Mouse (Mus musculus) MEL (cell line): Measurements from ENCODE around the gene Podxl2. TPM values are rescaled to one million over a fixed set of nuclear protein-coding genes. Genes with fewer than 3 reads are reported as not detected.

Source experiments
- DNase-seq: peaks from one replicate; pipeline ENCODE4 v3.0.0; 2011; ENCODE audit warnings: low read depth, low spot score
- H3K27ac ChIP-seq: 2 replicates; pipeline ENCODE4 v1.5.1; 2012; ENCODE audit warnings: low read depth, mild to moderate bottlenecking, control low read depth, low read length, moderate library complexity; ENCODE audit not compliant: control insufficient read depth
- H3K27me3 ChIP-seq, 2 experiments: fragments of 150-350 bp in 1 of 2; sonication (generic) in 1 of 2; 2 replicates each; pipeline ENCODE4 v1.6.1; 2012; ENCODE audit warnings: low read length in 2 of 2, mild to moderate bottlenecking in 2 of 2, improper control_type of control experiment in 1 of 2, moderate library complexity in 1 of 2; ENCODE audit not compliant: insufficient read depth in 2 of 2, control insufficient read depth in 1 of 2
- H3K36me3 ChIP-seq, 2 experiments: 2 replicates each; pipeline ENCODE4 v1.6.1; 2012 to 2014; ENCODE audit warnings: low read length in 2 of 2, improper control_type of control experiment in 1 of 2, inconsistent platforms in 1 of 2, mild to moderate bottlenecking in 1 of 2; ENCODE audit not compliant: insufficient read depth in 2 of 2, control insufficient read depth in 1 of 2
- H3K4me1 ChIP-seq, 2 experiments: fragments of 150-350 bp in 1 of 2; sonication (generic) in 1 of 2; 2 replicates each; pipeline ENCODE4 v1.6.1; 2012; ENCODE audit warnings: low read length in 2 of 2, improper control_type of control experiment in 1 of 2, mild to moderate bottlenecking in 1 of 2; ENCODE audit not compliant: insufficient read depth in 2 of 2, control insufficient read depth in 1 of 2
- H3K4me3 ChIP-seq, 2 experiments: fragments of 150-350 bp in 1 of 2; sonication (generic) in 1 of 2; 2 replicates each; pipeline ENCODE4 v1.5.1; 2012; ENCODE audit warnings: low read depth in 2 of 2, low read length in 2 of 2, mild to moderate bottlenecking in 2 of 2, moderate library complexity in 2 of 2, control low read depth in 1 of 2, improper control_type of control experiment in 1 of 2; ENCODE audit not compliant: control insufficient read depth in 1 of 2, insufficient read depth in 1 of 2
- H3K79me2 ChIP-seq: 2 replicates; pipeline ENCODE4 v1.6.1; 2012; ENCODE audit warnings: mild to moderate bottlenecking, low read length, moderate library complexity; ENCODE audit not compliant: control insufficient read depth, poor library complexity, insufficient read depth
- H3K9ac ChIP-seq: 2 replicates; pipeline ENCODE4 v1.6.1; 2012; ENCODE audit warnings: low read depth, mild to moderate bottlenecking, control low read depth, low read length, moderate library complexity; ENCODE audit not compliant: control insufficient read depth, poor library complexity, severe bottlenecking
- H3K9me3 ChIP-seq: fragments of 150-350 bp; sonication (generic); replicated peaks from 2 replicates; pipeline ENCODE4 v1.6.1; 2012; ENCODE audit warnings: mild to moderate bottlenecking, low read length, improper control_type of control experiment, moderate library complexity; ENCODE audit not compliant: insufficient read depth
- BHLHE40 ChIP-seq: IDR thresholded peaks from 2 replicates; pipeline ENCODE4 v1.6.1; 2012; ENCODE audit warnings: low read depth, mild to moderate bottlenecking, inconsistent platforms, low read length, improper control_type of control experiment, borderline replicate concordance
- CHD1 ChIP-seq: IDR thresholded peaks from 2 replicates; pipeline ENCODE4 v1.6.1; 2012; ENCODE audit warnings: low read depth, mild to moderate bottlenecking, inconsistent platforms, low read length, improper control_type of control experiment
- CHD2 ChIP-seq: IDR thresholded peaks from 2 replicates; pipeline ENCODE4 v1.6.1; 2011; ENCODE audit warnings: low read length, improper control_type of control experiment
- CTCF ChIP-seq, 3 experiments: IDR thresholded peaks in 2 of 3; conservative IDR thresholded peaks in 1 of 3; 2 replicates each; pipeline ENCODE4 v1.5.1; 2011 to 2012; ENCODE audit warnings: low read length in 3 of 3, low read depth in 2 of 3, mild to moderate bottlenecking in 2 of 3, improper control_type of control experiment in 1 of 3, inconsistent platforms in 1 of 3, mixed read lengths in 1 of 3, moderate library complexity in 1 of 3; ENCODE audit not compliant: control insufficient read depth in 1 of 3, insufficient read depth in 1 of 3, poor library complexity in 1 of 3, severe bottlenecking in 1 of 3
- ELF1 ChIP-seq: IDR thresholded peaks from 2 replicates; pipeline ENCODE4 v1.6.1; 2014; ENCODE audit warnings: low read depth, mild to moderate bottlenecking, inconsistent platforms, low read length, improper control_type of control experiment, moderate library complexity
- EP300 ChIP-seq, 2 experiments: IDR thresholded peaks; 2 replicates each; pipeline ENCODE4 v1.6.1; 2011; ENCODE audit warnings: improper control_type of control experiment in 2 of 2, low read length in 2 of 2, low read depth in 1 of 2, mild to moderate bottlenecking in 1 of 2
- ETS1 ChIP-seq: IDR thresholded peaks from 2 replicates; pipeline ENCODE4 v1.6.1; 2012; ENCODE audit warnings: low read depth, mild to moderate bottlenecking, inconsistent platforms, low read length, improper control_type of control experiment, moderate library complexity
- GATA1 ChIP-seq: IDR thresholded peaks from 2 replicates; pipeline ENCODE4 v1.6.1; 2011; ENCODE audit warnings: low read depth, low read length, improper control_type of control experiment
- HCFC1 ChIP-seq: IDR thresholded peaks from 2 replicates; pipeline ENCODE4 v1.6.1; 2012; ENCODE audit warnings: low read depth, mild to moderate bottlenecking, inconsistent platforms, low read length, improper control_type of control experiment, moderate library complexity
- MAFK ChIP-seq: IDR thresholded peaks from 2 replicates; pipeline ENCODE4 v1.6.1; 2011; ENCODE audit warnings: low read depth, mild to moderate bottlenecking, low read length, improper control_type of control experiment, borderline replicate concordance
- MAX ChIP-seq: IDR thresholded peaks from 2 replicates; pipeline ENCODE4 v1.6.1; 2011; ENCODE audit warnings: low read length, improper control_type of control experiment
- MAZ ChIP-seq: IDR thresholded peaks from 2 replicates; pipeline ENCODE4 v1.6.1; 2012; ENCODE audit warnings: low read depth, mild to moderate bottlenecking, inconsistent platforms, low read length, improper control_type of control experiment
- MXI1 ChIP-seq: IDR thresholded peaks from 2 replicates; pipeline ENCODE4 v1.6.1; 2011; ENCODE audit warnings: mild to moderate bottlenecking, low read depth, low read length, improper control_type of control experiment
- NELFE ChIP-seq: IDR thresholded peaks from 2 replicates; pipeline ENCODE4 v1.6.1; 2011; ENCODE audit warnings: low read depth, low read length, improper control_type of control experiment
- POLR2A ChIP-seq, 2 experiments: IDR thresholded peaks; 2 replicates each; pipeline ENCODE4 v1.6.1; 2011 to 2012; ENCODE audit warnings: low read length in 2 of 2, mild to moderate bottlenecking in 2 of 2, control low read depth in 1 of 2, improper control_type of control experiment in 1 of 2, low read depth in 1 of 2, moderate library complexity in 1 of 2; ENCODE audit not compliant: control insufficient read depth in 1 of 2, insufficient read depth in 1 of 2, poor library complexity in 1 of 2
- POLR2AphosphoS2 ChIP-seq: IDR thresholded peaks from 2 replicates; pipeline ENCODE4 v1.6.1; 2011; ENCODE audit warnings: low read length, improper control_type of control experiment
- POLR2AphosphoS5 ChIP-seq: IDR thresholded peaks from 2 replicates; pipeline ENCODE4 v1.6.1; 2012; ENCODE audit warnings: low read depth, borderline replicate concordance, mild to moderate bottlenecking, inconsistent platforms, low read length, moderate library complexity, mixed read lengths
- RCOR1 ChIP-seq: IDR thresholded peaks from 2 replicates; pipeline ENCODE4 v1.6.1; 2012; ENCODE audit warnings: low read depth, mild to moderate bottlenecking, inconsistent platforms, low read length, improper control_type of control experiment
- SMC3 ChIP-seq: IDR thresholded peaks from 2 replicates; pipeline ENCODE4 v1.6.1; 2011; ENCODE audit warnings: low read depth, low read length, improper control_type of control experiment
- TBP ChIP-seq: IDR thresholded peaks from 2 replicates; pipeline ENCODE4 v1.8.0; 2011; ENCODE audit warnings: low read depth, low read length, improper control_type of control experiment
- UBTF ChIP-seq: IDR thresholded peaks from 2 replicates; pipeline ENCODE4 v1.6.1; 2012; ENCODE audit warnings: low read depth, mild to moderate bottlenecking, inconsistent platforms, low read length, improper control_type of control experiment, moderate library complexity, borderline replicate concordance; ENCODE audit not compliant: insufficient read depth
- USF1 ChIP-seq: IDR thresholded peaks from 2 replicates; pipeline ENCODE4 v1.6.1; 2014; ENCODE audit warnings: low read depth, mild to moderate bottlenecking, inconsistent platforms, low read length, improper control_type of control experiment, moderate library complexity
- USF2 ChIP-seq, 2 experiments: IDR thresholded peaks; 2 replicates each; pipeline ENCODE4 v1.6.1; 2011 to 2012; ENCODE audit warnings: improper control_type of control experiment in 2 of 2, low read length in 2 of 2, borderline replicate concordance in 1 of 2, inconsistent platforms in 1 of 2, low read depth in 1 of 2, mild to moderate bottlenecking in 1 of 2; ENCODE audit not compliant: insufficient read depth in 1 of 2
- ZC3H11A ChIP-seq: IDR thresholded peaks from 2 replicates; pipeline ENCODE4 v1.6.1; 2012; ENCODE audit warnings: low read depth, mild to moderate bottlenecking, inconsistent platforms, low read length, improper control_type of control experiment
- ZKSCAN1 ChIP-seq: IDR thresholded peaks from 2 replicates; pipeline ENCODE4 v1.6.1; 2012; ENCODE audit warnings: low read depth, mild to moderate bottlenecking, inconsistent platforms, low read length, improper control_type of control experiment, moderate library complexity
- ZMIZ1 ChIP-seq: IDR thresholded peaks from 2 replicates; pipeline ENCODE4 v1.6.1; 2012; ENCODE audit warnings: low read depth, mild to moderate bottlenecking, inconsistent platforms, low read length, improper control_type of control experiment, moderate library complexity
- ZNF384 ChIP-seq: IDR thresholded peaks from 2 replicates; pipeline ENCODE4 v1.6.1; 2012; ENCODE audit warnings: low read depth, mild to moderate bottlenecking, inconsistent platforms, low read length, improper control_type of control experiment
- polyA plus RNA-seq, 2 experiments: library from polyadenylated mRNA; stranded (reverse) in 1 of 2; unstranded in 1 of 2; fragments of >175 nt in 1 of 2; fragments of >200 nt in 1 of 2; gene quantifications; 2 replicates each; pipeline versions ENCODE4 v1.2.1 to v1.2.4; 2012; ENCODE audit warnings: low replicate concordance in 2 of 2, low read depth in 1 of 2; ENCODE audit not compliant: insufficient read length in 2 of 2, insufficient read depth in 1 of 2, missing spikeins in 1 of 2
- total RNA-seq: library from RNA; depleted of rRNA; stranded (reverse); fragments of 300-350 nt; gene quantifications from 2 replicates; pipeline ENCODE4 v1.2.3, GENCODE M21; 2012

Gene Podxl2
- total and polyA plus RNA-seq, 3 experiments: 0.10 TPM; not detected in 2

DNA sequence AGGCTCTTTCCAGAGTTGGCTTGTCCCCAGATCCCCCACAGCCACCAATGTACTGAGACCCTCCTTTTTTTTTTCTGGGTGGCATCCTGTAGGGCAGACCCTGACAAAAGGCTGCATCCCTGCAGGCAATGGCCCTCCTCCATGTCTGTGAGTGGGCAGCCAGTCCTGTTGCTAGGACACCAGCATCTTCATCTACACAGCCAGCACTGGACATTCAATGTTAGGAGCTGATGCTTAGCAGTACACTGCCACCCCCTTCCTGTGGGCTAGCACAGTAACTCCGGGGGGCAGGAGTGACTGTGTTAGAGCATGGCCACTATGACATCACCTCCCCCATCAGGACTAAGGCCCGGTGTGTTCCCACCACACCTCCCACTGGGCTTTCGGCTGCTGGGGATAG, 59.8 kb downstream of the Podxl2 start:
- Histone ChIP-seq H3K27me3 (peaks cover 2 to 3% of the 10 kb centered on the region in 2 experiments; a peak in 3 of 4 replicates), H3K9me3 (no peaks in the 10 kb centered on the region), H3K27ac (no peak overlapping the region), H3K9ac (no peak overlapping the region), H3K4me1 (no peaks in the 10 kb centered on the region), H3K4me3 (no peak overlapping the region), H3K36me3 (no peaks in the 10 kb centered on the region)
- DNase-seq: no peak
- TF ChIP-seq ETS1: no peak
- TF ChIP-seq MXI1: no peak
- no peak for TF ChIP-seq ZMIZ1
- TF ChIP-seq, all 39 proteins: peak for 0
- no peaks in the 10 kb centered on the region for H3K79me2 ChIP-seq

DNA sequence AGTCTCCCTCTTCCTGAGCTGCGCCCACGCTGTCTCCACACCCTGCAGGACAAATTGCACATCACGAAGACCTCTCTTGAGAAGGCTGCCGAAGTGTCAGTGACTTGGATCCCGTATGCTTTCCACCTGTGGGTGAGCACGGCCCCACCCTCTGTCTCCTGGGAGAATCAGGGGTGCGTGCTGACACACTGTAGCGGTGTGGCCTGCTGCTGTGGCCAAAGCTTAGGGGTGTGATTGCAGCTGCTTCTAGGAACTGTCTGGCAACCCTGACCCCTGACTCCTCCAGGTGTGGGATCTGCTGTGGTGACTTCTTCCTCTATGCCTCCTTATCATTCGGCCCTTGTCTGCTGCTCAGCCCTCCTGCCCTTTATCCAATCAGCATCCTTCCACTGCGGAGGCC, 61.0 kb downstream of the Podxl2 start:
- no peaks in the 10 kb centered on the region for H3K79me2 ChIP-seq
- H3K4me1 ChIP-seq: no peaks in the 10 kb centered on the region
- DNase-seq: no peak
- H3K27ac ChIP-seq: no peak overlapping the region
- no peak overlapping the region for H3K9ac ChIP-seq
- no peak overlapping the region for H3K4me3 ChIP-seq
- no peaks in the 10 kb centered on the region for H3K36me3 ChIP-seq
- no peaks in the 10 kb centered on the region for H3K9me3 ChIP-seq
- H3K27me3 ChIP-seq: peaks cover 3 to 4% of the 10 kb centered on the region in 2 experiments; a peak in 3 of 4 replicates
- TF ChIP-seq USF1 (no peak), MAFK (no peak), BHLHE40 (no peak), ELF1 (no peak)

DNA sequence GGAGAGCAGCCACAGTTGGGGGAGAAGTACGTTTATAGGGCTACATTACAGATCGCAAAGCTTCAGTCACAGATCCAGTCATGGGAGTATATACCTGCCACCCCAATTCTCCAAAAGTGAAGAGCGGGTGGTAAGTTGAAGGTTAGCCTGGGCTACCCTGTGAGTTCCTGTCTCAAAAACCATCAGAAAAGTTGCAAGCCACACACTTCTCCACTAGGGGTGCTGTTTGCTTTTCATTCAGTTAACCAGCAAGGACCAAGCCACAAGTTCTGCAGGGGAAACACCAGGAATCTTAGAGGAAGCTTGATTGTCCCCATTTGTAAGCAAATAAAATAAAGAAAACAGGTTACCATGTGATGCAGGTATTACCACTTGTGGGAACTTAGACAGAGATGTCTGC, 62.0 kb downstream of the Podxl2 start:
- Histone ChIP-seq H3K9me3 (no peaks in the 10 kb centered on the region), H3K27me3 (peaks cover under 1 to 5% of the 10 kb centered on the region in 2 experiments; a peak in 3 of 4 replicates), H3K4me1 (no peaks in the 10 kb centered on the region), H3K36me3 (no peaks in the 10 kb centered on the region), H3K27ac (no peak overlapping the region), H3K79me2 (no peaks in the 10 kb centered on the region), H3K4me3 (no peak overlapping the region), H3K9ac (no peak overlapping the region)
- DNase-seq: peak; percentile 70
- TF ChIP-seq HCFC1: no peak
- TF ChIP-seq ZMIZ1: no peak
- TF ChIP-seq ZKSCAN1: no peak
- no peak for TF ChIP-seq POLR2AphosphoS5
- TF ChIP-seq EP300 (IDR thresholded peaks at IDR 0.05; ENCODE audit: low read depth in 1 of 2, low read length in 2 of 2): no peak
- no peak for TF ChIP-seq CHD1
- TF ChIP-seq POLR2A (IDR thresholded peaks at IDR 0.05; ENCODE audit: control insufficient read depth in 1 of 2, insufficient read depth in 1 of 2, low read depth in 1 of 2, low read length in 2 of 2, poor library complexity in 1 of 2): no peak
- TF ChIP-seq ZNF384: no peak
- no peak for TF ChIP-seq ETS1
- no peak for TF ChIP-seq UBTF
- no peak for TF ChIP-seq NELFE
- TF ChIP-seq POLR2AphosphoS2: no peak
- TF ChIP-seq CTCF (IDR thresholded peaks at IDR 0.05 in 2 of 3, conservative IDR thresholded peaks at IDR 0.05 in 1 of 3; ENCODE audit: control insufficient read depth in 1 of 3, insufficient read depth in 1 of 3, low read depth in 2 of 3, low read length in 3 of 3, poor library complexity in 1 of 3, severe bottlenecking in 1 of 3): peak; percentile 58 to 85 (median 76)
- TF ChIP-seq MAX: no peak
- TF ChIP-seq USF2 (IDR thresholded peaks at IDR 0.05; ENCODE audit: borderline replicate concordance in 1 of 2, insufficient read depth in 1 of 2, low read depth in 1 of 2, low read length in 2 of 2): no peak
- TF ChIP-seq RCOR1: no peak
- no peak for TF ChIP-seq GATA1
- no peak for TF ChIP-seq TBP
- TF ChIP-seq USF1: no peak
- no peak for TF ChIP-seq MAZ
- peak; percentile 41; the same call in 1 of the 2 replicates for TF ChIP-seq ZC3H11A
- peak; percentile 53 for TF ChIP-seq SMC3
- TF ChIP-seq CHD2: no peak
